Mouse (Mus musculus) left cerebral cortex, postnatal 14 days (tissue): ENCODE results near the gene She. TPM values are rescaled to one million over a fixed set of nuclear protein-coding genes. Genes with fewer than 3 reads are reported as not detected.
"Not testable (repeated sequence)": the region's sequence is repeated elsewhere in the genome, so short reads cannot be mapped to it uniquely, and the experiment has no call there.

ENCODE experiments used
- DNase-seq, 2 experiments: peaks; one replicate each; pipeline ENCODE4 v3.0.0; 2021 to 2022; ENCODE audit warnings: low spot score in 2 of 2, mixed read lengths in 1 of 2
- intact Hi-C: fragments of 180-260 bp; cut with DNase I; formaldehyde crosslinking; loops from one replicate; pipeline ENCODE4 v1.15.1; 2025
- long read RNA-seq, 2 experiments: library from polyadenylated mRNA; stranded (forward); transcript quantifications; one replicate each; pipeline ENCODE4 v2.0.0; 2021
- total RNA-seq, 2 experiments: library from RNA; stranded (reverse); gene quantifications; 2 replicates each; pipeline ENCODE4 v1.2.3; 2021

Gene She
- total RNA-seq: 1 to 10 TPM; 3.6 to 3.7 TPM
- long read RNA-seq, experiment 1, partial matches to known transcripts: 2 of 3 reads
- long read RNA-seq, experiment 1, other reads (novel, unspliced or antisense): 1 of 3 reads
- long read RNA-seq, experiment 2, full-length matches to known transcripts: 1 of 2 reads
- long read RNA-seq, experiment 2, partial matches to known transcripts: 0 of 2 reads
- long read RNA-seq, experiment 2, other reads (novel, unspliced or antisense): 1 of 2 reads

DNA sequence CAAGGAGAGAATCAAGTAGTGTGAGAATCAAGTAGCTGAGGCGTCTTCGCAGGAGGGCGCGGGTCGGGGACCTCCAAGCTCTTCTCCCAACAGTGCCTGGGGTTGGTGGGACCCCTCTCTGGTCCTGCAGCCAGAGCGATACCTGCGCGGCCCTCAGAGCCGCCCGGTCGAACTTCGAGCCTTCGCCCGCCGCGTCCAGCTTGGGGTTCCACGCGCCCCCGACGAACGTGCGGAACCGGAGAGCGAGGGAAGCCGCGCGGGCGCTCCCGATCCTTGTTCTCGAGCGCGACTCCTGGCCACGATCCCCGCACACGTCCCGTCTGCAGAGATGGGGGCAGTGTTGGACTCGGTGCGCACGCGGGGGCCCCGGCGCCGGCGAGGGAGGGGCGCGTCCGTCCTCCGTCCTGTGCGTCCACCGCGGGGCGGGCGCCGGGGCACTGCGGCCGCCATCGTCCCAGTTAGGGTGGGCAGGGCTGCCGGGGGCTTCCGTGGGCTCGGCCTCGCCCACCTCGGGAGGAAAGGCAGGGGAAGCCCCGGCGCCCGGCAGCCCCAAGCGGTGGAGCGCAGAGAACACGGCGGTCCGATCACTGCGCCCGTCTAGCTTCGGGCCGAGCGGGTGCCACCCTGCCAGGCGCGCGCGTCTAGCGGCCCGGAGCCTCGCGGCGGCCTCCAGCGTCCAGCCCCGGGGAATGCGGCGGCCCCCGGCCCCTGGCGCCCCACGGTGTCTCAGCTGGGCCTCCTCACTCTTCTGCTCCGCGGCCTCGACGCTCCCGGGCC lies at the start of gene She:
Gene She (plus strand): TSS at position 556 of the 777 bp plus-strand sequence.
- no peak for DNase-seq
- intact Hi-C loops: no loop called here

DNA sequence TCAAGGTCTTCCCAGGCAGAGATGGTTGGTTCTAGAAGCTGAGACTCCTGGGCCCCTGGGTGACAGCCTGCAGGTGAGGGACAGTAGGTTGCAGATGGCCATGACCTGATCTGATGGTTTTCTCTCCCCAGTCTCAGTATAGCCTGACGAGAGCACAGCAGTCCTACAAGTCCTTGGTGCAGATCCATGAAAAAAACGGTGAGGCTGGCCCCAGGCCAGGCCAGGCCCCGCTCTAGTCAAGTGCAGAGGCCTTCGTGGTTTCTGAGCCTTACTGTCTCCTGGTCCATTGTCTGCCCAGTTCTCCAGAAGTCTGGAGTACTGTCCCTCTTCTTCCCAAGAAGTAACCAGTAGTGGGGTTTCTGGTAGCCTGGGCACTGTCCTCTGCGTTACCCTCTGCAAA lies 49.5 kb upstream of the She start:
- DNase-seq: no peak
- intact Hi-C loops: no loop called here

DNA sequence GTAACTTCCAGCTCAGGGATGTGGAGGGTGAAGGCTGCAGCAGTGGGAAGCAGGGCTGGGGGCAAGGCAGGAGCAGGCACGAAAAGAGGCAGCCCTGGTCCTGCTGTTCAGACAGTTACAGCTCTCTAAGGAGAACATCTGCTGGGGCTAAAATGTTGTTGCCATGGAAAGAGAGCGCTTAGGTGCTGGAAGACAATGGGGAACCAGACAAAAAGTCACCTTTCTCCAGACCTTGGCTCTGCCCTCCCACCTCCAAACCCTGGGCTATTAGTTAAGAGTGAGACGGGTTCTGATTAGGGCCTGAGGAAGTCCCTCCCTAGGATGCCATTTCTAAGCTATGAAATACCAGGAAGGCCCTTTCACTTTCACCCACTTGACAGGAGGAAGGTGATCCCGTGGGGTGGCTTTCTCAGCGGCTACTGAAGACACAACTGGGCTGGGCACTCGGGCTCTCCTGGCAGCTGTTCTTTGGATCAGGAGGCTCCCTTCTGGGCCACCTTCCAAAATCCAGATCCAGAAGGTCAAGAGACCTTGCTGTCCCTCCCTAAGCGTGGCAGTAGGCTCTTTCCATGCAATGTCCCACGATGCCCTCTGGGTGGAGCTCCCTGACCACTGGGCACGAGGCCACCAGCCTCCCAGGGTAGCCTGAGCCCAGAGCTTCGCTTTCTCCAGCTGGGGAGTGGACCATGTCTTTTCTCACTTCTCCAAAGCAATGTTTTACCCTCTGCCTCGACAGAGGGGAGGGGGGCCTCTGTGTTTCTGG lies 46.0 kb upstream of the She start:
- intact Hi-C loops: loop anchor here (2.0 kb wide), 1 partner anchor 74 kb away; no protein-coding TSS in a partner anchor
- DNase-seq: peak; percentile 70 to 74

DNA sequence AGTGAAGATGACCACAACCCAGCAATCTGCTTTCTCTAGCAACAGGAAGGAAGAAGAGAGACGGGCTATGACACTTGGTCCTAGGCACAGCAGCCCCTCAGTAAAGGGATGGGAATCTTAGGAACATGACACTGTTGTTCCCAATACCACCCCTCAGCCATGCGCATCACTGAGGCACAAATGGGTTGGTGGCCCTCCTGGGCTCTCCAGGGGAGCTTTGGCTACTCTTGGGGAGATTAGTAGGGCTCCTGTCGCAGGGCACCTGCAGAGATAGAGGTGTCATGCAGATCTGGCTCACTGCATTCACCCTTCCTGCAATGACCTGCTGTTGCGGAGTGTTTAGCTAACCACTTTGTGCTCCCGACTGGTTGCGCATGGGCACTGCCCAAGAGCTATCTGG lies 44.9 kb upstream of the She start:
- intact Hi-C loops: no loop called here
- no peak for DNase-seq

DNA sequence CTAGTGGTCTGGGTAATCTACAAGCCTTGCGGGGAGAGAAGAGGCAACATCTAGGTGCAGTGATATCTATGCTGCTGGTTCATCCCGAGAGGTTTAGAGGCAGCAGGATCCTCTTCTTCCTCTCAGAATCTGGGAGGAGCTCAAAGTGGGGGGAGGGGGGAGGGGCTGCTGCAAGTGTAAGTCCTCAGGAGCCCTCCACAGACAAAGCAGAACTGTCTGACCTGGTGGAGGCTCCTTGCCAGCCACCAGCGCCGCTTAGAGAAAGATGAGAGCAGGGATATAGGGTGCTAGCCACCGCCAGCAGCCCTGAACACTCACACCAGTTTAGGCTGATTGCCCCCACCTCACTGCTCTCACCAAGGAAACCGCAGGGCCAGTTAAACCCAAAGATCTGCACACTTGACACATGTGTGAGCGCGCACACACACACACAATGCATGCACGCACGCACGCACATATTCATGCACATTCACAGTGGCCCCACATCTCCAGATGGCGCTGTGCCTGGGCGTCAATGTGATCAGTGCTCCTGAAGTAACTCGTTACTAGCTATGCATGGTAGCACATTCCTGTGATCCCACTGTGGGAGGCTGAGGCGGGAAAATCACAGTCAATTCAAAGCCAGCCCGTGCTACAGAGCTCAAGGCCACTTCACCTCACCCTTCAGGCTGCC lies 42.4 kb upstream of the She start:
- DNase-seq: peak; percentile 44 to 57

DNA sequence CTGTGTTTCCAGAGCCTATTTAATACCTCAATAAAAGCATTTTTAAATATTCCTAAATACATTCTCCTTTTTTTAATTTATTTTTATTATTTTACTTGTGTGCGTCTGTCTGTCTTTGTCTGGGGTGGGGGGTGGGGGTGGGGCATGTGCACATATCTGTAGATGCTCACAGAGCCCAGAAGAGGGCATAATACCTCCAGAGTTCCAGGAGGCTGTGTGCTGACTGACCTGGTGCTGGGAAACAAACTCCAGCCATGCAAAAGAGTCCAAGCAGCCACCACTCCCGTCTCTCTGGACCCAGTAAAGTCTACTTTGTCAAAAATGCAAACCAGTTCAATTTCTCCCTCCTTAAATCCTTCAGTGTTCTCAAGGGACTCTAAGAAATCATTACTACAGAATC lies 36.6 kb upstream of the She start:
- intact Hi-C loops: no loop called here
- no peak for DNase-seq

More for the DNA sequence above, 42.4 kb upstream of the She start:
- intact Hi-C loops: no loop called here

DNA sequence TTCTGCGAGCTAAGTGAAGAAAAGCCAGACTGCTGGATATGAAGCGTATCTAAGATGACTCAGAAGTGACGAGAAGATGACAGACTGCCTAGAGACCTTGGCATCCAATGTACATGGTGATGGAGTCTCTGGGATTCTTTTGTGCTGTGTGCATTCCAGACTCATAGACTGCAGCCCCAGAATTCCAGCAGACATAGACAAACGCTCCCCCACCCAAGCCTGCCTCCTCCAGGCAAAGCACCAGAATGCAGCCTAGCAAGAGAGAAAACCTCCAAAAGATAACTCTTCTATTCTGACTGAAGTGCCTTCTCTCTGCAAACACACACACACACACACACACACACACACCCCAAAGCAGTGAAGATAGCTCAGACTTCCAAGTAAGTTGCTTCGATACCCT lies 35.4 kb upstream of the She start:
- intact Hi-C loops: no loop called here
- DNase-seq: peak in 1 of 2 experiments; percentile 40

DNA sequence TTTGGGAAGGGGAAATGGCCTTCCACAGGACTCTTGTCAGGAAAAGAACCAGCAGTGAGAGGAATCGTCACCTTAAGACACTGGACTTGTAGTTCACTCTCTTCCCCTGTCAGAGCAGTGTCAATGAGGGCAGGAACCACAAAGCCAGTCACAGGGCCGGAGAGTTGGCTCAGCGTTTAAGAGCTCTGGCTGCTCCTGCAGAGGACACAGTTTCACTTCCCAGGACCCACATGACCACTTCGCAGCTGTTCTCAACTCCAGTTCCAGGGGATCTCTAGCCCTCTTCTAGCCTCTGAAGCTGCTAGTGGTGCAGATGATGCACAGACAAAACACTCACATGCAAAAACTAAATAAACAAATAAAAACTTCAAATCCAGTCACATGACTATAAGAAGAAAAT lies 34.8 kb upstream of the She start:
- no peak for DNase-seq
- intact Hi-C loops: no loop called here

DNA sequence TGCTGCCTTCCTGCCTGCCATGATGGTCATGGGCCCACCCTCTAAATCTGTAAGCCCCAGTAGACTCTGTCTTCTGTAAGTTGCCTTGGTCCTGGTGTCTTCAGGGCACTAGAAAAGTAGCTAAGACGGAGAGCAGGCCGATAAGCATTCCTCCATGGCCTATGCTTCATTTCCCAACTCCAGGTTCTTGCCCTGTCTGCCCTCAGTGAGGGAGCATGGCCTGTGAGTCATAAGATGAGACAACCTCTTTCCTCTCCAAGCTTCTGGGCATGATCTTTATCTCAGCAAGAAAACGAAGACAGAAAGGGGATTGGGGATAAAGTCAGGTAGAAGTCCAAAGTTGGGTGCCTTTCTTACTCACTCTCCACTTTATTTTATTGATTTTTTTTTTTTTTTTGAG lies 32.7 kb upstream of the She start:
- intact Hi-C loops: no loop called here
- DNase-seq: no peak

DNA sequence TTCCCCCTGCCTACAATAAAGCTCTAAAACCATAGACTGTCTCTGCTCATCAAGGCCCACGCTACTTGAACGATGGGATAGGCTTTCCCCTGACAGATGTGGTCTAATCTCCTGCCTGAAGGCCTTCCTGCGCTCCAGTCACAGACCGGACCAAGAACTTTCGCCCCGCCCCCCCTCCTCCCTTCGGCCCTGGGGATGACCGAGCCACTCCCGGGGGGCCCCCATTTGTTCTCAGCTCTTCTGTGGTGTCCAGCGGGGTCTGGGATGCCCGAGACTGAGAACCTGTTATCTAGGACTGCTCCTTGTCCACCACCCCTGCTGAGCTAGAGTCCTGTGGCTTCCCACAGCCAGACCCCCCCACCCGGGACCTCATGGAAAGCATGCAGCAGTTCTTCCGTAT lies 31.7 kb upstream of the She start:
- no peak for DNase-seq
- intact Hi-C loops: no loop called here

DNA sequence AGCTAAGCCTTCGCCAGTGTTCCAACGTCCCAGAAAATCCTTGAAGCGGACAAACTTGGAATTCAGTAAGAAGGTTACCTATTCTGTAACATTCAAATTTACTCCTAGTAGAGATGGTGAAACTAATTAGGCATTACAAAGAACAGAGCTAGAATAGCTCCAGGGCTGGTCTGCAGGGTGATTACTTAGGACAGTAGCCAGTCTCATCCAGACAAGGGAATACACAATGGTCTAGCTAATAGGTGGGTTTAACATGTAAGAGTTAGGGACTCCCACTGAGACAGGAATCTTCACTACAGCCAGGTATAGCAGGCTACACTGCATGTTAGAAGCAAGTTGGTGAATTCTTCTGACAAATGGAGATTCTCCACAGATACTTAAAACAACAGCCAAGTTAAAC lies 31.1 kb upstream of the She start:
- intact Hi-C loops, DNase-seq: not testable (repeated sequence)

DNA sequence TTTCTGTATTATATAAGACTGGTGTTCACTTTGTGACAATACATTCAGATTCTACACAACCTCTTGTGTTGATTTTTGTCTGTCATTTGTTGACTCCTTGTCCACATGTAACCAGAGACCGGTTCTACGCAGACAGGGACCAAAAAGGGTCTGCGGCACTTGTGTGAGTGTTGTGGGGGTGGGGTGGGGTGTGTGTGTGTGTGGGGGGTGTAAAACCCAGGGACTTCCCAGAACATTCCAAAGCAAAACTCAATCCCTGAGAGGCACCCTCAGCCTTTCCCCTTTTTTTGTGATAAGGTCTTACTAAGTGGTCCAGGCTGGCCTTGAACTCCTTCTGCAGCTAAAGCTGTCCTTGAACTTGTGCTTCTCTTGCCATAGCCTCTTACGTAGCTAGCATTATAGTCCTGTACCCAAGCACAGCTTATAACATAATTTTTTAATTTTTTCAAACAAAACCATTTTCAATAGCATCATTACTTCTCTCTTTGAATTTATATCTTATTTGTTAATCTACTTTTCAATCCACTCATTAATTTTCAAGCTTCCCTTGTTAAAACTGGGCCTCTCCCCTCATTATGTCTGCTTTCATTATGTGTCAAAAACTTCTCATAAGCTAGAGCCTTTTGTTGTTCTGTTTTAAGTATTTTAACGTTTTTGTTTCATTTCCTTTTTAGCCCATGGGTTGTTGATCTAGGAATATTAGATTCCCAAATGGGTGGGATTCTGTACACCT lies 30.2 kb upstream of the She start:
- no peak for DNase-seq
- intact Hi-C loops: no loop called here

DNA sequence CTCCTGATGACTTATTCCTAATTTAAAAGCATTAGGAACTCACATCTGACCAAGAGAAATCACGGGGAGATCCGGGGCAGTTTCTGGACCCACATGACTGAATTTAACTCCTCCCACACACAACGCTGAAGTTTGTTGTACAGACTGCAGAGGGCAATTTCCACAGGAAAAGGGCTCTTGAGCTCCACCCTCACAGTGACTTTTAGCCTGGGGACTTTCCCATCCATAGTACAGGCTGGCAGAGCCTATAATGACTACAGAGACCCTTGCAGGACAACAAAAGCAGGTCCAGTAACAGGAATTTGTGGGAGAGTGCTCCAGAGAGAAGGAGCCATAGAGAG lies 29.7 kb upstream of the She start:
- intact Hi-C loops: no loop called here
- DNase-seq: no peak

DNA sequence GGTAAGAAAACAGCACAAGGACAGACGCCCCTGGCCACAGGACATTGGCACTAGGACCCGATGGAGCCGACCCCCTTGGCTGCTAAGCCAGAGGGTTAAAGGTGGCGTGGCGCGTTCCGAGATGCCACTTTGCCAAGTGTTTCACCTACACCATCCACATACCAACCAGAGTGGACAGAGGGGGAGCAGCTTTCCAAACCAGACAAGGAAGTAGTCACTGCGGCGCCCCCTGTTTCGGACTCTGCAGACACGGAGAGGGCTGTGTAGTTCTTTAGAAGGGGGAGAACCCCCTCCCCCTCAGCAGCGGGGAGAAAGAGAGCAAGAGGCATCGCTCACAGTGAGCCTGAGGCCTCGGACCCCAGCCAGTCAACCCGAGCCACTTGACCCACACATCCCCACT lies 28.3 kb upstream of the She start:
- no peak for DNase-seq
- intact Hi-C loops: no loop called here

DNA sequence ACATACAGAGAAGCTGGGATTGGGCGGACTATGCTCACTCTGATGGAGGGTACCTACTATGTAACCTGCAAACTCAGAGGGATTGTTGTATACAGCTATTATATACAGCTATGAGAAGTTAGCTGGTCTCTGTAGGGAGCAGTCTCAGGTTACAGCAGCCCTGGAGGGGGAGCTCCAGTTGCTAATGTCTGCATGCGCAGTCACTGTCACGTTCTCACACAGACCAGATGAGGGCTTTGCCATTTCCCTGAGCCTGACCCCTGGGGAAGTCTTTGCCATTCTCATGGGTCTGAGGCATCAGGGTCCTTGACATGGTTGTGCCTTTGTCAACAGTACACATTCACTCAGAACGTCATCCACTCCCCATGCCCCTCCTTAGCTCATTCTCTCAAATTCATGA lies 26.0 kb upstream of the She start:
- no peak for DNase-seq
- intact Hi-C loops: no loop called here

DNA sequence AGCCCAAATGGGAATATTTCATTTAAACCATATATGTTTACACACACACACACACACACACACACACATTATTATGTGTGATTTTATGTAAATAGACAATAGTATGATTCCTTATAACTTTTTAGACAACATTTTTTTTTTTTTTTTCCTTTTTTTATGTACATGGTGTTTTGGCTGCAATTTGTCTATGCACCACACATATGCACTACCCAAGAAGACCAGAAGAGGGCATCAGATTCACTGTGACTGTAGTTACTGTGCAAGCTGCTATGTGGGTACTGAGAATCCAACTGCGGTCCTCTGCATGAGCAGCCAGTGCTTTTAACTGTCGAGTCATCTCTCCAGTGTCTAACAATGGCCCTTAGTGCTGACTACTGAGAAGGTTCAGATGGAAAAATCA lies 24.4 kb upstream of the She start:
- intact Hi-C loops: no loop called here

DNA sequence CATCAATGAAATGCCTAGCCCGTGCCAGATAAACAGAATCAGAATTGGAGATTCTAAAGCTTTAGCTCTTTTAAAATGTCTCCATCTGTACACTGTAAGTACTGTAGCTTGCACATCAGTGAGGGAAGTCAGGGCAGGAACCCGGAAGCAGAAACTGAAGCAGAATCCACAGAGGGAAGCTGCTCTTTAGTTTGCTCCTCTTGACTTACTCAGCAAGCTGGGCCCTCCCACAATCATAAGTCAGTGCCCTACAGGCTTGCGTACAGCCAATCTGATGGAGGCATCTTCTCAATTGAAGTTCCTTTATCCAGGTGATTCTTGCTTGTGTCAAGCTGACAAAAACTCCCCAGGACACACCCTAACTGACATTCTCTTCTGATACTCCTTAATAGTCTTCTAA lies 24.0 kb upstream of the She start:
- no peak for DNase-seq
- intact Hi-C loops: no loop called here

More for the DNA sequence above, 24.4 kb upstream of the She start:
- no peak for DNase-seq

DNA sequence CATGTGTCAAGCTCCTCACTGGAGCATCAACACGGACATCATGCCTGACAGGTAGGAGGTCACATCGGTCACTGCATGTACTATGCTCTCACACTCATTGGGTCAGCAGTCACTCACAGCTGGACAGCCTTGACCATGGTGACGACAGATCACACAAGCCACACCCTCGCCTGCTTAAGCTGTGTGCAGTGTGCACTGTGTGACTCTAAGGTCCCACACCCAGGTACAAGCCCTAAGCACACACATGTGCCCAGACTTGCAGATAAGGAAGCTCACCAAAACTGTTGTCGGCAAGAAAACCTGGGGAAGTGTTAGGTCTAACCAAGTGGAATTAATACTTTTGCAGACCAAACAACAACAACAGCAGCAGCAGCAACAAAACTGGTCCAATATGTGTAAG lies 23.3 kb upstream of the She start:
- intact Hi-C loops: no loop called here
- DNase-seq: no peak

DNA sequence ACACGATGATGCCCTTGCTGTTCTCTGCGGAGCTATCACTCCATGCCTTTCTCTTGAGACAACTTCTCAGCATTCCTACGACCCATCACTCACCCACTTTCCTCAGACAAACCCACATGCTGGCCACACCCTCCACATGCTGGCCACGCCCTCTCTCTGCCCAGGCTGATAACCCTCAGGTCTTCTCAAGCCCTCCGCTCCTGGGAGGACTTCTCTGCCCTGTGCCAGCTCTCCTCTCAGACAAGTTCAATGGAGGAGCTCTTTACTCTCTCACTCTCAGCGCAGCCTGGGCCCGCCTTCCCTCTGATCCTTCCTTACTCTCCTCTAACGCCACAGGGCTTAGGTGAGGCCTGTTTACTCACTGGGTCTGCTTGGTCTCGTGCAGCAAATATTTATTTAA lies 22.5 kb upstream of the She start:
- no peak for DNase-seq
- intact Hi-C loops: no loop called here

DNA sequence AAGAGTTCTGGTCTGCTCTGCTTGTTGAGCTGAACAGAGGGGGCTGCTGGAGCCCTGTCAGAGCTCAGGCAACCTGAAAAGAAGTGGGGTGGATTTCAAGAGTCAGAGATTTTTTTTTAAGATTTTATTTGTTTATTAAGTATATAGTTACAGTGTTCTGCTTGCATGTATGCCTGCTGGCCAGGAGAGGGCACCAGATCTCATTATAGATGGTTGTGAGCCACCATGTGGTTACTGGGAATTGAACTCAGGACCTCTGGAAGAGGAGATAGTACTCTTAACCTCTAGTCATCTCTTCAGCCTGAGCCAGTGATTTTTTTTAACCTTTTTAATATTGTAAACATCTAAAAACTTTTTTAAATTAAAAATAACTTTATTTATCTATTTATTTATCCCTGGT lies 20.3 kb upstream of the She start:
- intact Hi-C loops: no loop called here
- DNase-seq: no peak
